Mouse (Mus musculus) central nervous system, embryonic 11.5 days (tissue): ENCODE results near the gene Olfr1250. TPM values are rescaled to one million over a fixed set of nuclear protein-coding genes. Genes with fewer than 3 reads are reported as not detected.

Source experiments
- polyA plus RNA-seq: library from polyadenylated mRNA; depleted of rRNA; stranded (reverse); fragments of >200 nt; gene quantifications from 2 replicates; pipeline ENCODE4 v1.2.3, GENCODE M21; 2012; rRNA removed

Olfr1250 gene
- not detected in 2 replicates for polyA plus RNA-seq

DNA sequence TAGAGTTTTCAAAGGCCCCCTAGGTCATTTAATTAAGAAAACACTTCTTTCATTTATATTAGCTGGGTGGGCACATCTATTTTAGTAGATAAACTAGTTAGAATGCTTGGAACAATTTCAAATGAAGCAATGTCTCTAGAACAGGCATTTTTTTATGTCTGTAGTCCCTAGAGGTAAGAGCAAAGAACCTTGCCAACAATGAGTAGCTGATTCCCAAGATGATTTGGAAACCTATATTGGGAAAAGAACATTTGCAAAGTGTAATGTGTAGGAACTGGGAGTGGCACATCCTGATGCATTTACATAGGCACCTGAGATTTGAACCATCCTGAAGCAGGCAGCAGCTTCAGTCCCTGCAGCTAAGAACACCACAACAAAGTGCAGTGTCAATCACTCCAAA lies at the start of gene Olfr1250:
Gene Olfr1250, minus strand, starts transcription at position 101 of the 400 bp plus-strand sequence.

DNA sequence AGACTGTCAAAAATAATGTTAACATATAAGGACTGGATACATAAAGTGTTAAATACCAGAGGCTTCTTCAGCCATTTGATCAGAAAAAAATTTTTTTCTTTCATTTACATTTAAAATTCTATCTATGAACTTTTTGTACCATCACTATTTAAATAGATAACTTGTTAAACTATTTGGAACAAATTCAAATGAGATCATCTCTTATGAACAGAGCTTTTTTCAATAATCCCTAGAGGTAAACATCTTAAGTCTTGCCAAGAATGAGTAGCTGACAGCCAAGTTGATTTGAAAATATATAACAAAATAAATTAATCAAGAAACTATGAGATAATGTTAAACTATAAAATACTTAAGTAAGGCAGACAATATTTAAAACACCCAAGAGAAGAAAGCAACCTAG lies 10.6 kb upstream of the Olfr1250 start, which contains the start of gene Olfr1251:
Gene Olfr1251, minus strand, starts transcription at position 101 of the 400 bp plus-strand sequence.

GRCm38 (mm10) chr2:89634883-89635282 lies 26.4 kb downstream of the Olfr1250 start, which contains the start of gene Olfr1249:
TSS of gene Olfr1249 (minus strand) at chr2:89634983.

DNA sequence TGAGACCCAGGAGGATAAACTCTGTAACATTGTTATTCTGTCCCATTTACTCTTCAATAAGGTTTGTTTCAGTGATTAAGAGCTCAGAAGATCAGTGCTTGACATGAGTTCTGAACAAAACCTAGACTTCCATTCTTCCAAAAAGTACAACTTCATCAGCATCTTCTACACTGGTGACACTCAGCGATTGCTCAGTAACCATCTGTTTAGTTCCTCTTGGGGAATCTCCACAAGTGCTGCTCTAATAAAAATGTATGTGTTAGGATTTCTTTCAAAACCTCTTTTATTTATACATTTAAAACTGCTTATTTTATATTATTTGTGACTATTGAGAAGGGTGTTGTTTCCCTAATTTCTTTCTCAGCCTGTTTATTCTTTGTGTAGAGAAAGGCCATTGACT lies 43.1 kb downstream of the Olfr1250 start, which contains the start of gene Olfr1248:
Gene Olfr1248, minus strand, starts transcription at position 101 of the 400 bp plus-strand sequence.

GRCm38 (mm10) chr2:89614030-89614429 lies 47.2 kb downstream of the Olfr1250 start, which contains the start of gene Olfr1247:
TSS of gene Olfr1247 (minus strand) at chr2:89614130.

Other genes with a start within 250 kb of the Olfr1250 start
- gene Olfr1239, start 241.1 kb downstream of the Olfr1250 start, polyA plus RNA-seq = not detected in 2 replicates
- gene Olfr1240, start 218.5 kb downstream of the Olfr1250 start, polyA plus RNA-seq = not detected in 2 replicates
- gene Olfr1241, start 174.3 kb downstream of the Olfr1250 start, polyA plus RNA-seq = not detected in 2 replicates
- gene Olfr1242, start 163.1 kb downstream of the Olfr1250 start, polyA plus RNA-seq = not detected in 2 replicates
- not detected in 2 replicates for gene Olfr1243, start 130.0 kb downstream of the Olfr1250 start, polyA plus RNA-seq
- gene Olfr1245, start 83.0 kb downstream of the Olfr1250 start, polyA plus RNA-seq = not detected in 2 replicates
- gene Olfr1246, start 68.3 kb downstream of the Olfr1250 start, polyA plus RNA-seq = not detected in 2 replicates
- gene Olfr1247, start 47.3 kb downstream of the Olfr1250 start, polyA plus RNA-seq = not detected in 2 replicates
- gene Olfr1248, start 43.2 kb downstream of the Olfr1250 start, polyA plus RNA-seq = not detected in 2 replicates
- not detected in 2 replicates for gene Olfr1249, start 26.5 kb downstream of the Olfr1250 start, polyA plus RNA-seq
- gene Olfr1251, start 10.5 kb upstream of the Olfr1250 start, polyA plus RNA-seq = not detected in 2 replicates
- not detected in 2 replicates for gene Olfr1252, start 63.5 kb upstream of the Olfr1250 start, polyA plus RNA-seq
- gene Olfr1253, start 95.6 kb upstream of the Olfr1250 start, polyA plus RNA-seq = not detected in 2 replicates
- not detected in 2 replicates for gene Olfr1254, start 132.2 kb upstream of the Olfr1250 start, polyA plus RNA-seq
- gene Olfr1255, start 150.6 kb upstream of the Olfr1250 start, polyA plus RNA-seq = not detected in 2 replicates
- not detected in 2 replicates for gene Olfr1256, start 180.1 kb upstream of the Olfr1250 start, polyA plus RNA-seq
- gene Olfr48, start 186.7 kb upstream of the Olfr1250 start, polyA plus RNA-seq = not detected in 2 replicates
- not detected in 2 replicates for gene Olfr1257, start 217.0 kb upstream of the Olfr1250 start, polyA plus RNA-seq